ENCODE assay signal across 20 mouse cellular contexts in genomic region chr4:50235476-50235875, GRCm38 (mm10).
DNase-seq lines count a peak whose midpoint lies in the region; ATAC-seq lines count a peak whose summit lies in the region.
"Had no signal": no experiment of that assay in that cellular context is flagged by ENCODE, and none has a peak within 500 bp of the region (broad histone marks: within the 10 kb centered on the region; RNA-seq: fewer than 3 reads in every experiment).

No protein-coding gene starts in this region.

- ATAC-seq in forebrain, embryonic 13.5 days, result peak; percentile 45; the same call in 1 of the 2 replicates
- ATAC-seq in forebrain, embryonic 15.5 days (replicated peaks), result no peak
- ATAC-seq in midbrain, embryonic 14.5 days (ENCODE audit: low FRiP score, low TSS enrichment), result peak; percentile 58; the same call in 1 of the 2 replicates
- no peak for ATAC-seq in midbrain, embryonic 11.5 days (ENCODE audit: low FRiP score)
- ATAC-seq: activated CD4-positive, CD25-positive, alpha-beta regulatory T cell, adult 4 months; forebrain, embryonic 16.5 days; Patski had no signal

- no peaks in the 10 kb centered on the region for H3K36me3 ChIP-seq in forebrain, embryonic 13.5 days (ENCODE audit: poor library complexity, severe bottlenecking)
- no peaks in the 10 kb centered on the region for H3K36me3 ChIP-seq in forebrain, embryonic 15.5 days
- H3K36me3 ChIP-seq in midbrain, embryonic 14.5 days (ENCODE audit: control insufficient read depth, insufficient read depth, low read length), result no peaks in the 10 kb centered on the region
- H3K36me3 ChIP-seq in midbrain, embryonic 11.5 days (ENCODE audit: control insufficient read depth, insufficient read depth, low read length), result no peaks in the 10 kb centered on the region
- H3K36me3 ChIP-seq: embryonic facial prominence, embryonic 13.5 days; heart, embryonic 10.5 days; hindbrain, embryonic 13.5 days had no signal

- H3K4me2 ChIP-seq in forebrain, embryonic 13.5 days, result no peak overlapping the region
- H3K4me2 ChIP-seq in forebrain, embryonic 15.5 days (replicated peaks), result no peak overlapping the region
- H3K4me2 ChIP-seq in midbrain, embryonic 14.5 days (ENCODE audit: low read length), result no peak overlapping the region
- no peak overlapping the region for H3K4me2 ChIP-seq in midbrain, embryonic 11.5 days
- H3K4me2 ChIP-seq: embryonic facial prominence, embryonic 13.5 days; hindbrain, embryonic 13.5 days had no signal

- WGBS in forebrain, embryonic 13.5 days, result 63% methylated on average over 3 of the region's 3 CpGs
- WGBS in forebrain, embryonic 15.5 days, result 70% methylated on average over 3 of the region's 3 CpGs
- 59% methylated on average over 3 of the region's 3 CpGs for WGBS in midbrain, embryonic 14.5 days
- 67% methylated on average over 3 of the region's 3 CpGs for WGBS in midbrain, embryonic 11.5 days

- H3K4me3 ChIP-seq in forebrain, embryonic 13.5 days, result no peak overlapping the region
- H3K4me3 ChIP-seq in forebrain, embryonic 15.5 days, result no peak overlapping the region
- no peak overlapping the region for H3K4me3 ChIP-seq in midbrain, embryonic 14.5 days (replicated peaks; ENCODE audit: low read depth, low read length)
- H3K4me3 ChIP-seq in midbrain, embryonic 11.5 days (ENCODE audit: low read depth, low read length), result no peak overlapping the region
- H3K4me3 ChIP-seq: embryonic facial prominence, embryonic 13.5 days; heart, embryonic 10.5 days; hindbrain, embryonic 13.5 days had no signal

- DNase-seq in midbrain, embryonic 14.5 days, result peak; percentile 44
- DNase-seq in midbrain, embryonic 11.5 days (ENCODE audit: low spot score, missing footprints), result no peak
- DNase-seq in mesoderm, embryonic 11.5 days (ENCODE audit: low read depth, low spot score), result peak; percentile 13
- no peak for DNase-seq in urinary bladder, adult 18-20 months (ENCODE audit: low spot score in 2 of 2)
- DNase-seq: adrenal gland, postnatal 14 days; cerebellum, adult 18-20 months; cerebellum, adult 9-11 months; gastrocnemius, postnatal 10 days; heart, adult 18-20 months; heart, postnatal 10 days; heart, postnatal 4 days had no signal

- H3K9ac ChIP-seq in forebrain, embryonic 13.5 days, result no peak overlapping the region
- no peak overlapping the region for H3K9ac ChIP-seq in forebrain, embryonic 15.5 days (replicated peaks)
- no peak overlapping the region for H3K9ac ChIP-seq in midbrain, embryonic 14.5 days (replicated peaks; ENCODE audit: low read length)
- no peak overlapping the region for H3K9ac ChIP-seq in midbrain, embryonic 11.5 days (ENCODE audit: low read length)
- H3K9ac ChIP-seq: embryonic facial prominence, embryonic 13.5 days; hindbrain, embryonic 13.5 days had no signal

- H3K27me3 ChIP-seq in forebrain, embryonic 13.5 days, result no peaks in the 10 kb centered on the region
- no peaks in the 10 kb centered on the region for H3K27me3 ChIP-seq in forebrain, embryonic 15.5 days
- H3K27me3 ChIP-seq in midbrain, embryonic 14.5 days (ENCODE audit: control insufficient read depth, insufficient read depth, low read length), result no peaks in the 10 kb centered on the region
- H3K27me3 ChIP-seq in midbrain, embryonic 11.5 days (ENCODE audit: control insufficient read depth, insufficient read depth, low read length), result no peaks in the 10 kb centered on the region
- H3K27me3 ChIP-seq: CH12.LX; embryonic facial prominence, embryonic 13.5 days; hindbrain, embryonic 13.5 days; Patski had no signal

- H3K4me1 ChIP-seq in forebrain, embryonic 13.5 days, result no peaks in the 10 kb centered on the region
- H3K4me1 ChIP-seq in forebrain, embryonic 15.5 days, result no peaks in the 10 kb centered on the region
- H3K4me1 ChIP-seq in midbrain, embryonic 14.5 days (ENCODE audit: control insufficient read depth, insufficient read depth, low read length), result no peaks in the 10 kb centered on the region
- H3K4me1 ChIP-seq in midbrain, embryonic 11.5 days (ENCODE audit: control insufficient read depth, insufficient read depth, low read length), result no peaks in the 10 kb centered on the region
- H3K4me1 ChIP-seq: embryonic facial prominence, embryonic 13.5 days; heart, embryonic 10.5 days; hindbrain, embryonic 13.5 days had no signal

- no peak overlapping the region for H3K27ac ChIP-seq in forebrain, embryonic 13.5 days
- no peak overlapping the region for H3K27ac ChIP-seq in forebrain, embryonic 15.5 days (replicated peaks)
- no peak overlapping the region for H3K27ac ChIP-seq in midbrain, embryonic 14.5 days (replicated peaks; ENCODE audit: low read depth, low read length)
- H3K27ac ChIP-seq in midbrain, embryonic 11.5 days (ENCODE audit: low read depth, low read length), result no peak overlapping the region
- H3K27ac ChIP-seq: embryonic facial prominence, embryonic 13.5 days; heart, embryonic 10.5 days; hindbrain, embryonic 13.5 days had no signal

- no peaks in the 10 kb centered on the region for H3K9me3 ChIP-seq in forebrain, embryonic 13.5 days (replicated peaks)
- no peaks in the 10 kb centered on the region for H3K9me3 ChIP-seq in forebrain, embryonic 15.5 days
- H3K9me3 ChIP-seq in midbrain, embryonic 14.5 days (ENCODE audit: control insufficient read depth, low read length), result no peaks in the 10 kb centered on the region
- no peaks in the 10 kb centered on the region for H3K9me3 ChIP-seq in midbrain, embryonic 11.5 days (ENCODE audit: control insufficient read depth, low read length)
- H3K9me3 ChIP-seq: embryonic facial prominence, embryonic 13.5 days; heart, embryonic 10.5 days; hindbrain, embryonic 13.5 days had no signal

Comparison
In these comparisons a context has a peak if more than half of its experiments do, and no peak if none do; other contexts are left out.
1. ATAC-seq: peak in forebrain, embryonic 13.5 days (single experiment) and midbrain, embryonic 14.5 days (single experiment); none in forebrain, embryonic 15.5 days (single experiment) and midbrain, embryonic 11.5 days (single experiment).
2. DNase-seq: peak in midbrain, embryonic 14.5 days (single experiment) and mesoderm, embryonic 11.5 days (single experiment); none in midbrain, embryonic 11.5 days (single experiment) and urinary bladder, adult 18-20 months (0 of 2).